Mouse (Mus musculus) lung, postnatal 14 days (tissue): Measurements from ENCODE around the gene Gstm1.

Experiments used
- DNase-seq: peaks from one replicate; pipeline ENCODE4 v3.0.0; 2021

Gstm1 gene

GRCm38 (mm10) chr3:107964026-107964425, 53.7 kb downstream of the Gstm1 start:
- DNase-seq, result no peak
